Mouse (Mus musculus): ENCODE measurements around the gene Sap18.

- TF ChIP-seq POLR2A (IDR thresholded peaks at IDR 0.05; ENCODE audit: control insufficient read depth, extremely low read depth, insufficient read depth, low read length, poor library complexity) = peak; percentile 82; the same call in 1 of the 2 replicates
- TF ChIP-seq CTCF (IDR thresholded peaks at IDR 0.05; ENCODE audit: borderline replicate concordance, control insufficient read depth, extremely low read depth, insufficient read depth, low read length, poor library complexity) = no peak
Measured at GRCm38 (mm10) chr14:57797991-57798931, at the start of gene Sap18.

Measured in thymus, adult 2 months (tissue).